Mouse (Mus musculus): ENCODE measurements around the gene Atp4b. TPM values are rescaled to one million over a fixed set of nuclear protein-coding genes. Genes with fewer than 3 reads are reported as not detected.

The Atp4b gene
- polyA plus RNA-seq, 1 experiment from 2014 or later, result 0.19 TPM

DNA sequence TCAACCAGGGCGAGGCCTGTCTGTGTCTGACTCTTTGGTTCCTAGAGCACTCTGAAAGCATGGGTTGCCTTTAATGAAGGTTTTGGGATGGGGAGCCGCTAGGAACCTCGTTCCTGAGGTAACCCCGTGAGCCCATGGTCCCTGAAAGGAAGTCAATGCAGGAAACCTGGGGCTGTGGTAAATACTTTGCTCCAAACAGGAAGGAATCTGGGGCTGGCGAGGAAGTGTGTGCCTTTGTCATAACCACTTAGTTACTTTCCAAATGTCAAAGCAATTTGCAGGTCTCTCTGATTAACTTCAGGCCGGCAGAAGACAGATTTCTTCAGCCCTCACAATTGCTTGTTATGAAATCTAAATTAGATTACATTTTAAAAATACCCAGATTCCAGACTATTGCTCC, 30.7 kb upstream of the Atp4b start:
- H3K9ac ChIP-seq (ENCODE audit: low read depth, low read length), result no peak overlapping the region
- no peak overlapping the region for H3K27ac ChIP-seq (ENCODE audit: low read length)
- H3K36me3 ChIP-seq (ENCODE audit: control insufficient read depth, insufficient read depth), result no peaks in the 10 kb centered on the region
- H3K4me1 ChIP-seq (ENCODE audit: control insufficient read depth, low read depth, low read length), result no peaks in the 10 kb centered on the region
- H3K4me2 ChIP-seq (ENCODE audit: low read depth, low read length), result no peak overlapping the region
- H3K27me3 ChIP-seq (ENCODE audit: control insufficient read depth, insufficient read depth, low read depth, low read length), result no peaks in the 10 kb centered on the region
- 18% methylated on average over 6 of the region's 6 CpGs for WGBS (ENCODE audit: insufficient replicate concordance)
- no peak overlapping the region for H3K4me3 ChIP-seq (ENCODE audit: low read depth, low read length)
- ATAC-seq (ENCODE audit: low read depth), result no peak
- no peaks in the 10 kb centered on the region for H3K9me3 ChIP-seq (replicated peaks; ENCODE audit: control insufficient read depth, low read length)

DNA sequence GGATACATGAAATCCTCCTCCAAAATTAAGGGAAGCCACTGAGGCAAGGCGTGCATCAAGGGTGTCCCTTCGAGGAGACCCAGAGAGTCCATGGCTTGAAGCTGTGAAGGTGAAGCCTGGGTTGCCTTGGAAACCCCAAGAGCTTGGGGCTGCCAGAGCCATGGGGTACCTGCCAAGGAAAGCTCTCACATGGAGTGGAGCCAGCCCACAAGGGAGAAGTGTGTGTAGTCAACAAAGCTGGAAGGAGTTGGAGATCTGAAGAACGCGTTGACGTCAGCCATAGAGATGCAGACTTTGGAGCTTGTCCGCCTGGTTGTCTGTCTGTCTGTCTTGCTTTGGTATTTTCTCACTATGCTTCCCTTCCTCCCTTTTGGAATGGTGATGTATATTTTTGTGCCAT, 24.3 kb upstream of the Atp4b start:
- no peak for ATAC-seq (ENCODE audit: low read depth)
- WGBS (ENCODE audit: insufficient replicate concordance), result 74% methylated on average over 6 of the region's 6 CpGs
- Histone ChIP-seq H3K27ac (ENCODE audit: low read length) (no peak overlapping the region), H3K4me1 (ENCODE audit: control insufficient read depth, low read depth, low read length) (no peaks in the 10 kb centered on the region), H3K9me3 (replicated peaks; ENCODE audit: control insufficient read depth, low read length) (no peaks in the 10 kb centered on the region), H3K4me3 (ENCODE audit: low read depth, low read length) (no peak overlapping the region), H3K27me3 (ENCODE audit: control insufficient read depth, insufficient read depth, low read depth, low read length) (no peaks in the 10 kb centered on the region), H3K36me3 (ENCODE audit: control insufficient read depth, insufficient read depth) (no peaks in the 10 kb centered on the region), H3K4me2 (ENCODE audit: low read depth, low read length) (no peak overlapping the region), H3K9ac (ENCODE audit: low read depth, low read length) (no peak overlapping the region)

DNA sequence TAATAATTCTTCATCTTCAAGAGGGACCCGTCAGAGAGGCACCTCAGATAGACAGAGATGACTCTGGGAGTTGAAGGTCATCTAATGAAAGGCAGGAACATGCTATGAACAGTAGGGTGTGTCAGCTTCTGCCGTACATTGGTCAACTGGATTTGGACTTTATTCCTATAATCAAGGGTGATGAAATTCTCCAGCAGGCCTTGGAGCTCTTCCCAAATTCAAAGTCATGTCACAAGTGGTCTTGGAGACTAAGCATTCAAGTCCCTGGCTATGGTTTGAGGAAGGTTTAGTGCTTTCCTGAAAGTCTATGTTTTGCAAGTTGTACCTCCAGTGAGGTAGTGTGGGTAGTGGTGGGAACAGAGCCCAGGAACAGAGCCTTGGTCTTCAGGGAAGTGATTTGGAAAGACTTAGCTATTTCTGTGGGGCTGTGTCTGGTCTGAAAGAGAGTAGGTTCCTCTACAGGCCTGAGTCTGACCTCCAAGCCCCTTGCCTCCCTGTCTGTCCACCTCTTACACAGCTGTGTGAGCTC, 22.6 kb upstream of the Atp4b start:
- Histone ChIP-seq H3K9me3 (replicated peaks; ENCODE audit: control insufficient read depth, low read length) (no peaks in the 10 kb centered on the region), H3K4me2 (ENCODE audit: low read depth, low read length) (no peak overlapping the region), H3K27ac (ENCODE audit: low read length) (no peak overlapping the region), H3K27me3 (ENCODE audit: control insufficient read depth, insufficient read depth, low read depth, low read length) (no peaks in the 10 kb centered on the region), H3K4me3 (ENCODE audit: low read depth, low read length) (no peak overlapping the region), H3K4me1 (ENCODE audit: control insufficient read depth, low read depth, low read length) (no peaks in the 10 kb centered on the region), H3K36me3 (ENCODE audit: control insufficient read depth, insufficient read depth) (no peaks in the 10 kb centered on the region), H3K9ac (ENCODE audit: low read depth, low read length) (no peak overlapping the region)
- 44% methylated on average over 2 of the region's 2 CpGs for WGBS (ENCODE audit: insufficient replicate concordance)
- no peak for ATAC-seq (ENCODE audit: low read depth)

DNA sequence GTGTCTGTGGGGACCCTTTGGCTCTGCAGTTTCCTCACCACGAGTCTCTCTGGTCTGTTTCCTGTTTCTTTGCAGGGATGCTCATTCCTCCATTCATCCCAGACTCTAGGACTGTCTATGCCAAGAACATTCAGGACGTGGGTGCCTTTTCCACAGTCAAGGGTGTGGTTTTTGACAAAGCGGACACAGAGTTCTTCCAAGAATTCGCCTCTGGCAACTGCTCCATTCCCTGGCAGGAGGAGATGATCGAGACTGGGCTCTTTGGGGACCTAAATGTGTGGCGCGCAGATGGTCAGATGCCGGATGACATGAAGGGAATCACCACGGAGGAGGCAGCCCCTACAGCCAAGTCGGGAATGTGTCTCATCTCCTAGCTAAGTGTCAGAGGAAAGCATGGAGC, 19.3 kb upstream of the Atp4b start:
- H3K4me3 ChIP-seq (ENCODE audit: low read depth, low read length), result no peak overlapping the region
- no peak overlapping the region for H3K9ac ChIP-seq (ENCODE audit: low read depth, low read length)
- WGBS (ENCODE audit: insufficient replicate concordance), result 50% methylated on average over 10 of the region's 10 CpGs
- H3K36me3 ChIP-seq (ENCODE audit: control insufficient read depth, insufficient read depth), result no peaks in the 10 kb centered on the region
- H3K27me3 ChIP-seq (ENCODE audit: control insufficient read depth, insufficient read depth, low read depth, low read length), result no peaks in the 10 kb centered on the region; the same call in 1 of the 2 replicates
- ATAC-seq (ENCODE audit: low read depth), result no peak
- no peak overlapping the region for H3K4me2 ChIP-seq (ENCODE audit: low read depth, low read length)
- no peaks in the 10 kb centered on the region for H3K9me3 ChIP-seq (replicated peaks; ENCODE audit: control insufficient read depth, low read length)
- H3K27ac ChIP-seq (ENCODE audit: low read length), result no peak overlapping the region
- H3K4me1 ChIP-seq (ENCODE audit: control insufficient read depth, low read depth, low read length), result no peaks in the 10 kb centered on the region

DNA sequence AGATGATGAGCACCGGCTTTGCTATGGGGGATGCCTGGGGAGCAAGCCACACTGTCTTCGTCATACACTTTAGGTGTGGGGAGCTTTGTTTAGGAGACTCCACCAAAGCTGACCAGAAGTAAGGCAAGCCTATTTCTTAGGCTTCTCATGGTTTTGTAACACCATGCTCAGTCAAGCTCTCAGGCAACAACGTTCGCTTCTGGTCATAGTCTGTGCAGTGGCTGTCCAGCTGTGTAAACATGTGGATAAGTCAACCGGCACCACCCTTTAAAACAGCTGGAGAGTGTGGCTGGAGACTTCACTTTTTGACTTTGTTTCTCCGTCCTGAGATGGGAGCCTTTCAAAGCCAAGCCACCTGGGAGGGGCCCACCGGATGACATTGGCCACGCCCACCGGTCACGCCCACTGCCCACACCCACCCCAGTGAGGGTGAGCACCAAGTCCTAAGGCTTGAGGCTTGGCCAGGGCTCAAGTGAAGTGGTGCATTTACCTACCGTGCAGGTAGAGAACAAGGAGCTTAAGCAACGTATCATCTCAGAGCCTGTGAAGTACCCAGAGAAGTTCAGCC, 17.3 kb upstream of the Atp4b start:
- Histone ChIP-seq H3K4me2 (ENCODE audit: low read depth, low read length) (no peak overlapping the region), H3K36me3 (ENCODE audit: control insufficient read depth, insufficient read depth) (no peaks in the 10 kb centered on the region), H3K4me3 (ENCODE audit: low read depth, low read length) (no peak overlapping the region), H3K4me1 (ENCODE audit: control insufficient read depth, low read depth, low read length) (no peaks in the 10 kb centered on the region), H3K27ac (ENCODE audit: low read length) (no peak overlapping the region), H3K9ac (ENCODE audit: low read depth, low read length) (no peak overlapping the region), H3K27me3 (ENCODE audit: control insufficient read depth, insufficient read depth, low read depth, low read length) (no peaks in the 10 kb centered on the region; the same call in 1 of the 2 replicates), H3K9me3 (replicated peaks; ENCODE audit: control insufficient read depth, low read length) (no peaks in the 10 kb centered on the region)
- WGBS (ENCODE audit: insufficient replicate concordance), result 41% methylated on average over 12 of the region's 12 CpGs
- ATAC-seq (ENCODE audit: low read depth), result no peak

DNA sequence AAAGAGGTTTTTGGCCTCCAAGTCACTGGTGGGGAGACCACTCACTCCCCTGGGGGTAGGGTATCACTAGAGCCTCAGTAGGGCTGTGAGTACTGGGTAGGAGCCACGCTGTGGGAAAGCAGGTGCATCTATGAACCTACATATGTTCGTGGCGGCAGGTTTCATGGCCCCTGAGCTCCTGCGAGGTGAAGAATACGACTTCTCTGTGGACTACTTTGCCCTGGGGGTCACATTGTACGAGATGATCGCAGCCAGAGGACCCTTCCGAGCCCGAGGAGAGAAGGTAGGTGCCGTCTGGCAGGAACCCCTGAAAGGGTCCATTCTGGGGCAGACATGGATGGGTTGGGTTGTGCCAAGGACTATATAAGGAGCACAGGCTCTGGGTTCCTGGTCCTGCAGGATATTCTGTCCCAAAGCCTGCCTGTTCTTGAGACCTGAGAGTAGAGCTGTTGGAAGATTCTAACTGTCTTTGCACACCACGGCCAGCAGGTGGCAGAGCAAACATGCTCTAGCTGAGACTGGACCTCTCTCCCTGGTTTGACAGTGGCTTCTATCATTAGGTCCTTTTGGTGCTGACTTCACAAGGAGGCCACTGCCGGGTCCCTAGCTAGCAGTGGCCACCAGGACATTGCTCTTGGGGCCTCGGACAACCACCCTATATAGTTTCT, 16.4 kb upstream of the Atp4b start:
- H3K36me3 ChIP-seq (ENCODE audit: control insufficient read depth, insufficient read depth), result no peaks in the 10 kb centered on the region
- no peaks in the 10 kb centered on the region; the same call in 1 of the 2 replicates for H3K27me3 ChIP-seq (ENCODE audit: control insufficient read depth, insufficient read depth, low read depth, low read length)
- H3K27ac ChIP-seq (ENCODE audit: low read length), result no peak overlapping the region
- H3K4me1 ChIP-seq (ENCODE audit: control insufficient read depth, low read depth, low read length), result no peaks in the 10 kb centered on the region
- ATAC-seq (ENCODE audit: low read depth), result no peak
- no peak overlapping the region for H3K4me2 ChIP-seq (ENCODE audit: low read depth, low read length)
- H3K9ac ChIP-seq (ENCODE audit: low read depth, low read length), result no peak overlapping the region
- 46% methylated on average over 13 of the region's 13 CpGs for WGBS (ENCODE audit: insufficient replicate concordance)
- no peaks in the 10 kb centered on the region for H3K9me3 ChIP-seq (replicated peaks; ENCODE audit: control insufficient read depth, low read length)
- H3K4me3 ChIP-seq (ENCODE audit: low read depth, low read length), result no peak overlapping the region

DNA sequence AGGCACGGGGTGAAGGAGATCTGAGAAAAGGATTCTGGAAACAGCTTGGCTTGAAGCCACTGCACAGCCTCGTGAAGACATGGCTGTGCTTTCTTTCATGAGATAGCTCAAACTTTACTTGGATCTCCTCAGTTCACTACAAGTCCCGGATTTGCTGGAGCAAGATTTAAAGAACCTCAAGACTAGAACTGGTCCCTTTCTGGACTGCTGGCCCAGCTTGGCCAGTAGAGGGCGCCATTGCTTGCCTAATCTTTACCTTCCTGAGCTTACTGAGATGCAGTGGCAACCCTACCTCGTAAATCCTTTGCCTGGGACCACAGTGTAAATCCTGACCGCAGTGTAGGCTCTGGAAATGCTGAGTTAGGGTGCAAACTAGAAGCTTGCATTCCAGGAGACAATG, 15.0 kb upstream of the Atp4b start:
- Histone ChIP-seq H3K27ac (ENCODE audit: low read length) (no peak overlapping the region), H3K27me3 (ENCODE audit: control insufficient read depth, insufficient read depth, low read depth, low read length) (no peaks in the 10 kb centered on the region; the same call in 1 of the 2 replicates), H3K4me3 (ENCODE audit: low read depth, low read length) (no peak overlapping the region), H3K36me3 (ENCODE audit: control insufficient read depth, insufficient read depth) (no peaks in the 10 kb centered on the region), H3K4me1 (ENCODE audit: control insufficient read depth, low read depth, low read length) (no peaks in the 10 kb centered on the region), H3K9me3 (replicated peaks; ENCODE audit: control insufficient read depth, low read length) (no peaks in the 10 kb centered on the region), H3K9ac (ENCODE audit: low read depth, low read length) (no peak overlapping the region), H3K4me2 (ENCODE audit: low read depth, low read length) (no peak overlapping the region)
- 19% methylated on average over 6 of the region's 6 CpGs for WGBS (ENCODE audit: insufficient replicate concordance)
- ATAC-seq (ENCODE audit: low read depth), result no peak

DNA sequence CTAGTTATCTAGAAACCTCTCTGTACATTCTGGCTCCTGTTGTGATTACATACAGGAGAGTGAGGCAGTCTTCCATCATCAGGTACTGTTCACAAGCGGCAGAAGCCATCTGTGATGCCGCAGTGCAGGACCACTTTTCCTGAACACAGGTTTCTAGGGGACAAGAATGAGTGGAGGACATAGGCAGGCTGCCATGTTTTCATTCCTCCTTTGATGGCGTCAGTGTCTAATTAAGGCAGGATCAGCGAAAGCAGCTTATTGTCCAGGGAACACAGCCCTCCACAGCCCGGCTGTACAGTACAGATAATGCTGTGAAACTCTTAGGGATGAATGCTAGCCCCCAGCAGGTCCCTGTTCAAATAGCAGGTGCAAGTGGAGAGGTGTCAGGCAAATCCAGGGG, 9.4 kb upstream of the Atp4b start:
- Histone ChIP-seq H3K4me1 (ENCODE audit: control insufficient read depth, low read depth, low read length) (no peaks in the 10 kb centered on the region), H3K27ac (ENCODE audit: low read length) (no peak overlapping the region), H3K4me3 (ENCODE audit: low read depth, low read length) (no peak overlapping the region), H3K36me3 (ENCODE audit: control insufficient read depth, insufficient read depth) (no peaks in the 10 kb centered on the region), H3K9ac (ENCODE audit: low read depth, low read length) (no peak overlapping the region), H3K27me3 (ENCODE audit: control insufficient read depth, insufficient read depth, low read depth, low read length) (no peaks in the 10 kb centered on the region; the same call in 1 of the 2 replicates), H3K4me2 (ENCODE audit: low read depth, low read length) (no peak overlapping the region), H3K9me3 (replicated peaks; ENCODE audit: control insufficient read depth, low read length) (no peaks in the 10 kb centered on the region)
- WGBS (ENCODE audit: insufficient replicate concordance), result 70% methylated on average over 5 of the region's 5 CpGs
- ATAC-seq (ENCODE audit: low read depth), result no peak

DNA sequence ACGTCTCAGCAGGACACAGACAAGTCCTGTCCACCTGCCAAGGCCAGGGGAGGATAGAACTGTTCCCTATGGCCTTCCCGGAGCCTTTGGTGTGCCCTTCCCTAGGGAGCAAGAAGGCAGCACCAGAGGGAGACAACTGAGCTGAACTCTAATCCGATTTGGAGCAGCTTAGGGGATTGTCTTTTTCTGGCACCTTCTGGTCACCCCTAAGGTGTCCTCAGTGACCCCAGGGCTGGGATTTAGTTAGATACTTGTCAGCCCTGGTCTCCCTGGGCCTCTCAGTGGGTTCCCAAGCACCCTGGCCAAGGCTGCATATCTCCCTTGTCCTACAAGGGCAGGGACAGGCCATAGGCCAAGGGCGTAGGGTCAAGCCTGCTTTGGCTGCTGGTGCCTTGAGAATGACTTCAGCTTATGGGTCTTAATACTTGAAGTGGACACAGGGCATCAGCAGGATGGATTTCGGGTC, 8.1 kb upstream of the Atp4b start, which contains the start of gene Grk1:
TSS of gene Grk1 (plus strand) at position 416 of the 466 bp plus-strand sequence.
- no peak within 1 kb of the TSS for H3K4me2 ChIP-seq (ENCODE audit: low read depth, low read length)
- H3K27ac ChIP-seq (ENCODE audit: low read length), result no peak within 1 kb of the TSS
- H3K4me3 ChIP-seq (ENCODE audit: low read depth, low read length), result no peak within 1 kb of the TSS
- H3K9me3 ChIP-seq (replicated peaks; ENCODE audit: control insufficient read depth, low read length), result no peaks in the 10 kb centered on the region
- no peaks in the 10 kb centered on the region for H3K4me1 ChIP-seq (ENCODE audit: control insufficient read depth, low read depth, low read length)
- 54% methylated on average over 5 of the region's 5 CpGs for WGBS (ENCODE audit: insufficient replicate concordance)
- no peaks in the 10 kb centered on the region for H3K27me3 ChIP-seq (ENCODE audit: control insufficient read depth, insufficient read depth, low read depth, low read length)
- H3K9ac ChIP-seq (ENCODE audit: low read depth, low read length), result no peak within 1 kb of the TSS
- no peaks in the 10 kb centered on the region for H3K36me3 ChIP-seq (ENCODE audit: control insufficient read depth, insufficient read depth)
- no peak for ATAC-seq (ENCODE audit: low read depth)

All from liver, embryonic 16.5 days (tissue).